Mouse (Mus musculus): Measurements from ENCODE around the gene Gtf3c2. TPM values are rescaled to one million over a fixed set of nuclear protein-coding genes. Genes with fewer than 3 reads are reported as not detected.

Gene Gtf3c2
- polyA plus RNA-seq, 1 experiment from 2014 or later: 23.1 TPM

- H3K9ac ChIP-seq (ENCODE audit: low read depth, low read length): no peak within 1 kb of the TSS
- 0 out of 2 replicates have a peak, but pooled peaks cover 8% of the 10 kb centered on the region for H3K36me3 ChIP-seq (ENCODE audit: control insufficient read depth, insufficient read depth)
- H3K4me1 ChIP-seq (replicated peaks; ENCODE audit: control insufficient read depth, insufficient read depth, low read length): no peaks in the 10 kb centered on the region
- 0 out of 2 replicates have a peak within 1 kb of the TSS, but pooled peaks have one; percentile 14 for H3K4me3 ChIP-seq (ENCODE audit: low read depth, low read length)
- H3K27ac ChIP-seq (ENCODE audit: low read depth, low read length): no peak within 1 kb of the TSS
- 1% methylated on average over 52 of the region's 52 CpGs for WGBS
- ATAC-seq: no peak
- H3K27me3 ChIP-seq (replicated peaks; ENCODE audit: control insufficient read depth, insufficient read depth, low read length): peaks cover 56% of the 10 kb centered on the region
- TF ChIP-seq CTCF (IDR thresholded peaks at IDR 0.05; ENCODE audit: low read depth): no peak
- no peaks in the 10 kb centered on the region for H3K9me3 ChIP-seq (ENCODE audit: control insufficient read depth)
- peak within 1 kb of the TSS; percentile 37 for H3K4me2 ChIP-seq (replicated peaks; ENCODE audit: low read depth)
Measured at GRCm38 (mm10) chr5:31138241-31138967, 41.5 kb downstream of the Gtf3c2 start, which contains the start of gene Ucn. Gene Ucn (minus strand): TSS chr5:31138829.

- no peak for ATAC-seq
- 3% methylated on average over 13 of the region's 13 CpGs for WGBS
- no peaks in the 10 kb centered on the region for H3K4me1 ChIP-seq (replicated peaks; ENCODE audit: control insufficient read depth, insufficient read depth, low read length)
- H3K27me3 ChIP-seq (replicated peaks; ENCODE audit: control insufficient read depth, insufficient read depth, low read length): peaks cover 56% of the 10 kb centered on the region
- H3K9ac ChIP-seq (ENCODE audit: low read depth, low read length): no peak overlapping the region
- no peaks in the 10 kb centered on the region for H3K9me3 ChIP-seq (ENCODE audit: control insufficient read depth)
- H3K4me2 ChIP-seq (replicated peaks; ENCODE audit: low read depth): no peak overlapping the region
- no peak overlapping the region for H3K27ac ChIP-seq (ENCODE audit: low read depth, low read length)
- no peak for TF ChIP-seq CTCF (IDR thresholded peaks at IDR 0.05; ENCODE audit: low read depth)
- 0 out of 2 replicates have a peak, but pooled peaks cover 5% of the 10 kb centered on the region for H3K36me3 ChIP-seq (ENCODE audit: control insufficient read depth, insufficient read depth)
- H3K4me3 ChIP-seq (ENCODE audit: low read depth, low read length): no peak overlapping the region
Measured at GRCm38 (mm10) chr5:31137658-31138057, 42.3 kb downstream of the Gtf3c2 start.

GRCm38 (mm10) chr5:31136730-31137424, 43.1 kb downstream of the Gtf3c2 start:
- 0 out of 2 replicates have a peak, but pooled peaks cover 5% of the 10 kb centered on the region for H3K36me3 ChIP-seq (ENCODE audit: control insufficient read depth, insufficient read depth)
- H3K27me3 ChIP-seq (replicated peaks; ENCODE audit: control insufficient read depth, insufficient read depth, low read length): peaks cover 56% of the 10 kb centered on the region
- no peak overlapping the region for H3K9ac ChIP-seq (ENCODE audit: low read depth, low read length)
- no peaks in the 10 kb centered on the region for H3K9me3 ChIP-seq (ENCODE audit: control insufficient read depth)
- no peak for TF ChIP-seq CTCF (IDR thresholded peaks at IDR 0.05; ENCODE audit: low read depth)
- H3K4me1 ChIP-seq (replicated peaks; ENCODE audit: control insufficient read depth, insufficient read depth, low read length): no peaks in the 10 kb centered on the region
- no peak overlapping the region for H3K4me3 ChIP-seq (ENCODE audit: low read depth, low read length)
- H3K4me2 ChIP-seq (replicated peaks; ENCODE audit: low read depth): no peak overlapping the region
- ATAC-seq: no peak
- no peak overlapping the region for H3K27ac ChIP-seq (ENCODE audit: low read depth, low read length)
- WGBS: 2% methylated on average over 33 of the region's 33 CpGs

- no peaks in the 10 kb centered on the region for H3K36me3 ChIP-seq (ENCODE audit: control insufficient read depth, insufficient read depth)
- no peaks in the 10 kb centered on the region for H3K4me1 ChIP-seq (replicated peaks; ENCODE audit: control insufficient read depth, insufficient read depth, low read length)
- H3K9ac ChIP-seq (ENCODE audit: low read depth, low read length): no peak overlapping the region
- H3K27ac ChIP-seq (ENCODE audit: low read depth, low read length): no peak overlapping the region
- no peaks in the 10 kb centered on the region for H3K9me3 ChIP-seq (ENCODE audit: control insufficient read depth)
- no peak for ATAC-seq
- no peaks in the 10 kb centered on the region for H3K27me3 ChIP-seq (replicated peaks; ENCODE audit: control insufficient read depth, insufficient read depth, low read length)
- H3K4me3 ChIP-seq (ENCODE audit: low read depth, low read length): no peak overlapping the region
- no peak for TF ChIP-seq CTCF (IDR thresholded peaks at IDR 0.05; ENCODE audit: low read depth)
- 40% methylated on average over 5 of the region's 5 CpGs for WGBS
- no peak overlapping the region for H3K4me2 ChIP-seq (replicated peaks; ENCODE audit: low read depth)
Measured at GRCm38 (mm10) chr5:31126050-31126449, 53.9 kb downstream of the Gtf3c2 start.

- no peak for ATAC-seq
- TF ChIP-seq CTCF (IDR thresholded peaks at IDR 0.05; ENCODE audit: low read depth): no peak
- 47% methylated on average over 2 of the region's 2 CpGs for WGBS
- Histone ChIP-seq H3K4me1 (replicated peaks; ENCODE audit: control insufficient read depth, insufficient read depth, low read length) (no peaks in the 10 kb centered on the region), H3K27me3 (replicated peaks; ENCODE audit: control insufficient read depth, insufficient read depth, low read length) (no peaks in the 10 kb centered on the region), H3K9me3 (ENCODE audit: control insufficient read depth) (no peaks in the 10 kb centered on the region), H3K36me3 (ENCODE audit: control insufficient read depth, insufficient read depth) (no peaks in the 10 kb centered on the region), H3K27ac (ENCODE audit: low read depth, low read length) (no peak overlapping the region), H3K4me3 (ENCODE audit: low read depth, low read length) (no peak overlapping the region), H3K9ac (ENCODE audit: low read depth, low read length) (no peak overlapping the region), H3K4me2 (replicated peaks; ENCODE audit: low read depth) (no peak overlapping the region)
Measured at GRCm38 (mm10) chr5:31123481-31123880, 56.5 kb downstream of the Gtf3c2 start.

GRCm38 (mm10) chr5:31121111-31121510, 58.8 kb downstream of the Gtf3c2 start:
- Histone ChIP-seq H3K27me3 (replicated peaks; ENCODE audit: control insufficient read depth, insufficient read depth, low read length) (0 out of 2 replicates have a peak, but pooled peaks cover 4% of the 10 kb centered on the region), H3K36me3 (ENCODE audit: control insufficient read depth, insufficient read depth) (no peaks in the 10 kb centered on the region), H3K4me3 (ENCODE audit: low read depth, low read length) (no peak overlapping the region), H3K4me1 (replicated peaks; ENCODE audit: control insufficient read depth, insufficient read depth, low read length) (no peaks in the 10 kb centered on the region), H3K27ac (ENCODE audit: low read depth, low read length) (no peak overlapping the region), H3K9ac (ENCODE audit: low read depth, low read length) (no peak overlapping the region), H3K9me3 (ENCODE audit: control insufficient read depth) (no peaks in the 10 kb centered on the region), H3K4me2 (replicated peaks; ENCODE audit: low read depth) (no peak overlapping the region)
- TF ChIP-seq CTCF (IDR thresholded peaks at IDR 0.05; ENCODE audit: low read depth): no peak
- 81% methylated on average over 8 of the region's 8 CpGs for WGBS
- ATAC-seq: no peak
